Mouse (Mus musculus) G1E (cell line): ENCODE results near the gene Plbd2.

Source experiments
- CTCF ChIP-seq: IDR thresholded peaks from 2 replicates; pipeline ENCODE4 v1.5.1; 2012; ENCODE audit warnings: low read depth, low read length, inconsistent platforms, mixed read lengths
- GATA1 ChIP-seq: IDR thresholded peaks from 2 replicates; pipeline ENCODE4 v1.6.1; 2012; ENCODE audit warnings: borderline replicate concordance, low read length, inconsistent platforms, mixed read lengths
- GATA2 ChIP-seq: IDR thresholded peaks from 2 replicates; pipeline ENCODE4 v1.6.1; 2012; ENCODE audit warnings: low read depth, low read length, inconsistent platforms, borderline replicate concordance
- POLR2AphosphoS5 ChIP-seq: IDR thresholded peaks from 2 replicates; pipeline ENCODE4 v1.6.1; 2012; ENCODE audit warnings: low read depth, low read length, inconsistent platforms; ENCODE audit not compliant: insufficient replicate concordance
- TAL1 ChIP-seq: conservative IDR thresholded peaks from 2 replicates; pipeline ENCODE4 v1.6.1; 2012; ENCODE audit warnings: low read depth, low read length, inconsistent platforms, mixed read lengths

GRCm38 (mm10) chr5:120534686-120535075 lies 31.3 kb upstream of the Plbd2 start:
- TF ChIP-seq CTCF, result no peak
- no peak for TF ChIP-seq GATA1
- TF ChIP-seq POLR2AphosphoS5, result no peak
- TF ChIP-seq TAL1, result no peak
- TF ChIP-seq GATA2, result no peak
